Mouse (Mus musculus) splenic B cell, adult 2 months (primary cell): ENCODE measurements around the gene Gm14226.
"Not testable (repeated sequence)": the region's sequence is repeated elsewhere in the genome, so short reads cannot be mapped to it uniquely, and the experiment has no call there.

Source experiments
- DNase-seq: peaks from one replicate; pipeline ENCODE4 v3.0.0-alpha.2; 2011; ENCODE audit warnings: low read depth, low spot score
- H3K27me3 ChIP-seq: 2 replicates; pipeline ENCODE4 v1.6.1; 2012; ENCODE audit warnings: mild to moderate bottlenecking, low read length, moderate library complexity, mixed read lengths; ENCODE audit not compliant: control insufficient read depth, poor library complexity, insufficient read depth, severe bottlenecking
- H3K36me3 ChIP-seq: 2 replicates; pipeline ENCODE4 v1.6.1; 2012; ENCODE audit warnings: mild to moderate bottlenecking, low read length, moderate library complexity, mixed read lengths; ENCODE audit not compliant: control insufficient read depth, poor library complexity, insufficient read depth, severe bottlenecking

Gm14226 gene

GRCm38 (mm10) chr2:155030831-155031230 lies 12.8 kb downstream of the Gm14226 start:
- Histone ChIP-seq H3K27me3 (no peaks in the 10 kb centered on the region), H3K36me3 (no peaks in the 10 kb centered on the region)
- DNase-seq: no peak

GRCm38 (mm10) chr2:155032938-155033710 lies 15.1 kb downstream of the Gm14226 start:
- Histone ChIP-seq H3K36me3 (no peaks in the 10 kb centered on the region), H3K27me3 (no peaks in the 10 kb centered on the region)
- DNase-seq: no peak

- no peak for DNase-seq
- H3K36me3 ChIP-seq: no peaks in the 10 kb centered on the region
- H3K27me3 ChIP-seq: no peaks in the 10 kb centered on the region
Observed at GRCm38 (mm10) chr2:155039956-155040355, 21.9 kb downstream of the Gm14226 start.

GRCm38 (mm10) chr2:155044542-155044941 lies 26.5 kb downstream of the Gm14226 start:
- no peaks in the 10 kb centered on the region for H3K36me3 ChIP-seq
- no peaks in the 10 kb centered on the region for H3K27me3 ChIP-seq
- no peak for DNase-seq

GRCm38 (mm10) chr2:155045075-155045474 lies 27.0 kb downstream of the Gm14226 start:
- H3K27me3 ChIP-seq: no peaks in the 10 kb centered on the region
- no peak for DNase-seq
- H3K36me3 ChIP-seq: no peaks in the 10 kb centered on the region

GRCm38 (mm10) chr2:155046803-155047202 lies 28.7 kb downstream of the Gm14226 start:
- Histone ChIP-seq H3K36me3 (no peaks in the 10 kb centered on the region), H3K27me3 (no peaks in the 10 kb centered on the region)
- DNase-seq: no peak

- no peaks in the 10 kb centered on the region for H3K27me3 ChIP-seq
- DNase-seq: no peak
- H3K36me3 ChIP-seq: no peaks in the 10 kb centered on the region
Observed at GRCm38 (mm10) chr2:155047452-155048178, 29.5 kb downstream of the Gm14226 start.

GRCm38 (mm10) chr2:155050108-155050503 lies 32.0 kb downstream of the Gm14226 start:
- Histone ChIP-seq H3K36me3 (no peaks in the 10 kb centered on the region), H3K27me3 (no peaks in the 10 kb centered on the region)
- DNase-seq: no peak

GRCm38 (mm10) chr2:155050504-155051236 lies 32.6 kb downstream of the Gm14226 start:
- peak; percentile 98 for DNase-seq

GRCm38 (mm10) chr2:155051622-155052351 lies 33.7 kb downstream of the Gm14226 start:
- no peak for DNase-seq
- no peaks in the 10 kb centered on the region for H3K36me3 ChIP-seq
- H3K27me3 ChIP-seq: no peaks in the 10 kb centered on the region

More at GRCm38 (mm10) chr2:155050504-155051236, 32.6 kb downstream of the Gm14226 start:
- Histone ChIP-seq H3K36me3 (no peaks in the 10 kb centered on the region), H3K27me3 (no peaks in the 10 kb centered on the region)

GRCm38 (mm10) chr2:155052681-155053080 lies 34.6 kb downstream of the Gm14226 start:
- Histone ChIP-seq H3K36me3 (no peaks in the 10 kb centered on the region), H3K27me3 (no peaks in the 10 kb centered on the region)
- no peak for DNase-seq

GRCm38 (mm10) chr2:155053512-155053911 lies 35.4 kb downstream of the Gm14226 start:
- not testable (repeated sequence) for H3K36me3 ChIP-seq, DNase-seq, H3K27me3 ChIP-seq

GRCm38 (mm10) chr2:155054672-155055071 lies 36.6 kb downstream of the Gm14226 start:
- DNase-seq: no peak
- H3K27me3 ChIP-seq: no peaks in the 10 kb centered on the region
- H3K36me3 ChIP-seq: no peaks in the 10 kb centered on the region

GRCm38 (mm10) chr2:155056076-155056578 lies 38.1 kb downstream of the Gm14226 start:
- Histone ChIP-seq H3K36me3 (no peaks in the 10 kb centered on the region), H3K27me3 (no peaks in the 10 kb centered on the region)
- DNase-seq: no peak
